Mouse (Mus musculus) left cerebral cortex, postnatal 25 days (tissue): ENCODE results near the gene Sod1. TPM values are rescaled to one million over a fixed set of nuclear protein-coding genes. Genes with fewer than 3 reads are reported as not detected.
"Not testable (repeated sequence)": the region's sequence is repeated elsewhere in the genome, so short reads cannot be mapped to it uniquely, and the experiment has no call there.

Experiments
- DNase-seq, 2 experiments: peaks; one replicate each; pipeline ENCODE4 v3.0.0; 2022; ENCODE audit warnings: low spot score in 2 of 2, mixed read lengths in 1 of 2
- intact Hi-C: fragments of 180-260 bp; cut with DNase I; formaldehyde crosslinking; loops from one replicate; pipeline ENCODE4 v1.15.1; 2025
- total RNA-seq, 2 experiments: library from RNA; stranded (reverse); gene quantifications; 2 replicates each; pipeline ENCODE4 v1.2.3; 2021

The Sod1 gene
- total RNA-seq, 2 experiments from 2014 or later: 389 to 390 TPM

DNA sequence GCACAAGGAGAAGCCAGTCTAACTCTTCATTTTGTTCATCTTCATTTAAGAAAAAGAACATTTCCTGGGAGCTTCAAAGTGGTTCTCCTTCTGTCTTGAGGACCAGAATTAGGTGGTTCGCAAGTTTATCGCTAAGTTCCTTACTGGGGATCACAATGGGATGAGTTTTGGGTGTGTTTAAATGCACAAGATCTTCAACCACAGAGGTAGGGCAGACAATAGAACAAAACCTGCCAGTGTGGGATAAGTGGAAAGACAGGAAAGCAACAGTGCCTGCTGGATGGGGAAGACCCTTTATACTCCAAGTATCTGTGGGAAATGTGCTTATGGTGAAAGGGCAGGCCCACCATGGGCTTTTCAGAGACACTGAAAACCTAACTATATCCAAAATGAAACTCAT lies 15.7 kb upstream of the Sod1 start:
- intact Hi-C loops: no loop called here
- DNase-seq: no peak

DNA sequence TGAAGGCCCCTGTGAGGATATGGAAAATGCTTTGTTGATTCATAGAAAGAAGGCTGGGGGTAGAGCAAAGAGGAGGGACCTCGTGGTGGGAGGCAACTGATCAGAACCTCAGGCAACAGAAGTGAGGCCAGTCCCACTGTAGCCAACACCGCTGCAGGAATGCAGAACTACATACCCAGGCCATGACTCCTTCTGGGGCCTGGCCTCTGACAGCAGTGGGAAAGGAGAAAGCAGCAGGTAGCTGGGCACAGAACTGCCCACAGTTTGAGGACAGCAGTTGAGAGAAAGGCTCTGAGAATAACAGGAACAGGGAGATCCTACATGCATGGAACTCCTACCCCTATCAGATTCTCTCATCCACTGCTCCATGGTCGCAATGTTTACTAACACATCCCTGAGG lies 11.6 kb upstream of the Sod1 start:
- intact Hi-C loops: no loop called here
- DNase-seq: no peak

DNA sequence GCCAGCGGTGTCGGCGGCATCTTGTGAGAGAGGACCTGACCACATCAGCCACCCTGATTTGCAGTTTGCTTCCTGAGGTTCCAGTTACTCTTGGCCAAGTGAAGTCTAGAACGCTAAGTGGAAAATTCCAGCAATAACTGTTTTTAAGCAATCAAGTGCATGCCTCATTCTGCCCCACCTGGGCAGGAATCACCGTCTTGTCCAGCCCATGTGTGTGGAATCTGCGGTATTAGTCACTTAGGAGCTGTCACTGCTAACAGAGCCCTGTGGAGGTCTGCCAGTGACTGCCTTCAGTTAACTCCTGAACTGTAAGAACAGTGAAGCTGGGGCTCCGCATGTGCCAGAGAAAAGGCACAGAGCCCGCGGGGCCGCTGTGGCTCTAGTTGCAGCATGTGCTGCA lies 9.8 kb upstream of the Sod1 start:
- no peak for DNase-seq
- intact Hi-C loops: no loop called here

DNA sequence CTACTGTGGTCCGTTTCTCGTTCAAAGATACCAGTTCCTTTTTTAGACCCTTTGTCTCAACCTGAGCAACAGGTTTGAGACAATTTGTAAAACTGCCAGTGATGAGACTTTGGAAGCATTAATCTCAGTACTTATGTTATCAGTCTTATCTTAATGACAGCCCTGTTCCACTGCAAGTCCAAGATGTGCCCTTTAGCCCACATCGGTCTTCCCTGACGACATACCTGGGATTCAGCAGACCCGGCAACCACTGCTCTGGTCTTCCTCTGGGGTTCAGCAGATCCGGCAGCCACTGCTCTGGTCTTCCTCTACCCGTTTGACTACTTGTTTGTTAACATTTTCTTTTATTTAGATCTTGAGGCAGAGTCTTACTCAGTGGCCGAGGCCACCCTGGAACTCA lies 8.8 kb upstream of the Sod1 start:
- DNase-seq: no peak
- intact Hi-C loops: no loop called here

DNA sequence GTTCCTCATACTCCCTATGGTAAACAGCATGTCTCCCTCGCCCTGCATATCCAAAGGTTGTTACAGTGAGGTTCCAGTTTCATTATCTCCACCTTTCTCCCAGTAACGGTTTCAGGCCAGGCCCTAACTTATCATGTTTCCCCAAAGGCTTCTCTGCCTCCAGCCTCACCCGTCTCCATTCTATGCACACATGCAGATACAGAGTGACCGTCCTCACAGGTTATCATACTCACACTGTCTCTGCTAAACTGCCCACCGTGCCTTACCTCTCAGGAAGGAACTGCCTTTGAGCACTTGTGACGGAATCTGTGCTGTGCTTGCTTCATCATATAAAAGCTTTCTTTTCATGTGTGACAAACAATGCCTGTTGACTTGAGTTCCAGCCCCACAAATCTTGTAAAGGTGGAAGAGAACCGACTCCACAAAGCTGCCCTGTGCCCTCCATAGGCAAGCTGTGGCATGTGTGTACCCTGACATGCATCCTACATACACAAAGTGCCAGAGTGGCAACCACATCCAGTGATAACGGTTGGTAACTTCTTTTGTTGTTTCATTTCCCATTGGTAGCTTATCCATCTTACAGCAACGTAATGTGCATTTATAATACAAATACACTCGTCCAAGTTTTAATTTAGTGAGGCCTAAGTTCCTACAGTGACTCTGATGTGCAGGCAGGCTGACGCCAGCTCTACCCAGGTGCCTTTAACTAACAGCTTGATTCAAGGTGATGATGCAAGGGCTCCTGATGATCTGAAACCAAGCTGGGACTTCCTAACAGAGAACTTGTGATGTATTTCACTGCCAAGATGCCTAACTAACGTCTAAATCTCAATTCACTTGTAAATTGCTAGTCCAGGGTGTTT lies 6.8 kb upstream of the Sod1 start:
- no peak for DNase-seq
- intact Hi-C loops: no loop called here

DNA sequence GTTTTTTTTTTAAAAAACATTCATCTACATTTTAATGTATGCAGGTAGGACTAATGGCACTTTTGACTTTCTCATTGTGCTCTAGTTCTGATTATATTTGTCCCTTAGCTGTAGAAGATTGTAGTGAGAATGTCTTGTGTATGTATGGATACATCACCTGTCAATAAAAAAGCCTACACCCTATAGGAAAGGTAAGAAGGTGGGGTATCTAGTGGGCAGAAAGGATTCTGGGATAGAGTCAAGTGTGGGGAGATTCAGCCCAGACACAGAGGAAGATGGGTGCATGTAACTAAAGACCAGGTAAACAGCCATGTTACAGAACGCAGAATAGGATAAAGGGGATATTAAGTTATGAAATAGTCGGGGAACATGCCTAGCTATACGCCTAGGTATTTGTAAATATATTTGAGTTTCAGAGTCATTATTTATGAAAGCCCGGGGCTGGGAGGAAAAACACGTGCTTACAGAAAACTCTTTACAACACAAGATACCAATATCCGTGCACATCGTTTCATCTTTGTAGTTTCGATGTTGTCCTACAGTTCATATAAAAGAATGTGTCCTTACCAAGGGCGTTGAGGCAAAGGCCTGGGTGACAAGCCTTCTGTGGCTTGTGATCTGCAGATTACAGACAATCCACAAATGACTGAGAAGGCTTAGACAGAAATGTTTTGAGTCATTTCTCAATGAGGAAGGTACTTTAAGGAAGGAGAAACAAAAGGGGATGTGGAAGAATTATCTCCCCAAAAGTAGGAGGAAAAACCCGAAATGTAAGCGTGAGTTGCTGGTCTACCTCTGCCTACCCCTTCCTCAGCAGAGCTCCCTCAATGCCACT lies 5.6 kb upstream of the Sod1 start:
- intact Hi-C loops: no loop called here
- no peak for DNase-seq

DNA sequence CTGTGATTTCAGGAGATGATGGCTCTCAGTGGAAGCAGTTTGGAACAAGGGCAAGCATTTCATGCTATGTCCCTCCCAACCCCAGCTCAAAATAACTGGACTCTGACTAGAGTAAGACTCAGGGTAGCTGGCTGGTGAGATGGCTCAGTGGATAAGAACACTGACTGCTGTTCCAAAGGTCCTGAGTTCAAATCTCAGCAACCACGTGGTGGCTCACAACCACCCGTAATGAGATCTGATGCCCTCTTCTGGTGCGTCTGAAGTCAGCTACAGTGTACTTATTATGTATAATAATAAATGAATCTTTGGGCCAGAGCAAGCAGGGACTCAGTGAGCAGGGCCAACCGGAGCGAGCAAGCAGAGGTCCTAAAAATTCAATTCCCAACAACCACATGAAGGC lies 4.7 kb upstream of the Sod1 start:
- intact Hi-C loops, DNase-seq: not testable (repeated sequence)

DNA sequence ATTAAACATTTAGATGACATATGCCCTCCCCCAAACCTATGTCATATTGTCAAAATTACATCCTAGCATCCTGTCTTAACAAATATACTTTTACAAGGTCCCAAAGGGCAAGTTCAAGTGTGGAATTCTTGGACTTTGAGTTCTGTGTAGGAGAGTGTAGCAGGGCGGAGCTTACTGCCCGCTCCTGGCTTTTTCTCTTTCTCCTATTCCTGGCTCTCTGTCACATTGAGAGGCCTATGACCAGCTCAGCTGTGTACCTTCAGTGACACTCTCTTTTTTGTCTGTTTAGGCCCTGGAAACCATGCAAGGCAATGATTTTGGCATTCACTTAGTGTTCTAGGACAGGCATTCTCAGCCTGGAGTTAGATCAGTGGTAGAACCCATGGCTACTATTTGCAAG lies 4.1 kb upstream of the Sod1 start:
- intact Hi-C loops: no loop called here
- no peak for DNase-seq

DNA sequence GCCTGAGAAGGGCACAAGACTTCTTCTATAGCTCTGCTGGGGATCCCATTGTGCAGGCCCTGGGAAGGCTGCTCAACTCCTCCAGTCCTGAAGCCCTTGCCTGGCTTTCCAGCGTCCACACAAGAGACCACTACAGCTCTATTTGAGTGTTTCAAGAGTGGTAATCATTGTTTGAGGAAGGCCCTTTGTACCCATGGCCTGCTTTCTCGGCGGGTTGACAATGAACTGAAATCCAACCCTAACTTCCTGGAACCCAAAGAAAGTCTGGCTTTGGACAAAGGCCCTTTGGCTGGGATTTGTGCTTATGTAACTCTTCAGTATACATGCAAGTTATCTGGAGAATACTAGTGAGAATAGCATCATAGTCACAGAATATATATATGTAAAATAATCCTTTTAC lies 3.2 kb upstream of the Sod1 start:
- no peak for DNase-seq
- intact Hi-C loops: no loop called here

DNA sequence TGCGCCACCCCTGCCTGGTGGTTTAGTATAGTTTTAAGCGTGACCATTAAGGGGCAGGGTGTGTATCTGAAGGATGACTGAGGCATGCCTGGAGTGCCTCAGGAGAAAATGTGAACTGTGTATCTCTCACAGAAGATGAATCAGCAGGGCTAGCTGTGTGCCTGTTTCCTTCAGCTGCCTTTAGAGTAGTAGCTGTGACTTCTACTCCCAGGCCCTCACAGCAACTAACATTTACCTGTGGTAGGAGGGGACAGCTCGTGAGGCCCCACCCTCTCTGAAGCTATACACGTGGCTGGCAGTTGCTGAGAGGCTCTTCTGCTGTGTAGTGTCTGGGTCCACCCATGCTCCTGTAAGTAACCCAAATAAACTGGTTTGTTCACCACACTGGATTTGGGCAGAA lies 2.6 kb upstream of the Sod1 start:
- DNase-seq: no peak
- intact Hi-C loops: no loop called here

DNA sequence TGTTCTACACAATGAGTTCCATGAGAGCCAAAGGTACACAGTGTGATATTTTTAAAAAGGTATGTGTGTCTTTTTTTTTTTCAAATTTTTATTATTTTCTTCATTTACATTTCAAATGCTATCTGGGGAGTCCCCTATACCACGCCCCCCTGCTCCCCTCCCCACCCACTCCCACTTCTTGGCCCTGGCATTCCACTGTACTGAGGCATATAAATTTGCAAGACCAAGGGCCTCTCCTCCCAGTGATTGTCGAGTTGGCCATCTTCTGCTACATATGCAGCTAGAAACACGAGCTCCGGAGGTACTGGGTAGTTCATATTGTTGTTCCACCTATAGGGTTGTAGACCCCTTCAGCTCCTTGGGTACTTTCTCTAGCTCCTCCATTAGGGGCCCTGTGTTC lies 1.1 kb upstream of the Sod1 start:
- DNase-seq, intact Hi-C loops: not testable (repeated sequence)

DNA sequence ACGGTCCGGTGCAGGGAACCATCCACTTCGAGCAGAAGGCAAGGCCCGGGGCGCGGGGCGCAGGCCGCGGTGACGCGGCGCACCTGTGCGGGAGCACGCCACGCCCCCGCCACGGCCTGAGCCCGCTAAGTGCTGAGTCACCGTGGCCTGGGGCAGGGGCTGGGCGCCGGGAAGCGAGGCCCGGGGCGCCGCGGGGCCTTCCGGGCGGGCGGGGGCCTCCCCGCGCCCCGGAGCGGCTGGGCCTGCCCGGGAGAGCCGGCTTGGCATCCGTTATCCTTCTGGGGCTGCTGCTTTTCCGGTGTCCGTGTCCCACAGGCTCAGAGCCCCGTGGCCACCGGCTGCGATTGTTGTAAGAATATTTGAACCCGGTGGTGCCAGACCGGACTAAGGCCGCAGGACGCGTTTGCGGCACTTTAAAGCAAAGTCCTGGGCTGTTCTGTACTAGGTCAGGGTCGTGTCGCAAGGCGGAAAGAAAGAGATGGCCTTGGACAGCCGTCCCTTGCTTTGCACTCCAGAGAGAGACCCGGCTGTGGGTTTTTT lies 408 bp downstream of the Sod1 start:
- peak; percentile 35 to 64 for DNase-seq
- intact Hi-C loops: no loop called here

DNA sequence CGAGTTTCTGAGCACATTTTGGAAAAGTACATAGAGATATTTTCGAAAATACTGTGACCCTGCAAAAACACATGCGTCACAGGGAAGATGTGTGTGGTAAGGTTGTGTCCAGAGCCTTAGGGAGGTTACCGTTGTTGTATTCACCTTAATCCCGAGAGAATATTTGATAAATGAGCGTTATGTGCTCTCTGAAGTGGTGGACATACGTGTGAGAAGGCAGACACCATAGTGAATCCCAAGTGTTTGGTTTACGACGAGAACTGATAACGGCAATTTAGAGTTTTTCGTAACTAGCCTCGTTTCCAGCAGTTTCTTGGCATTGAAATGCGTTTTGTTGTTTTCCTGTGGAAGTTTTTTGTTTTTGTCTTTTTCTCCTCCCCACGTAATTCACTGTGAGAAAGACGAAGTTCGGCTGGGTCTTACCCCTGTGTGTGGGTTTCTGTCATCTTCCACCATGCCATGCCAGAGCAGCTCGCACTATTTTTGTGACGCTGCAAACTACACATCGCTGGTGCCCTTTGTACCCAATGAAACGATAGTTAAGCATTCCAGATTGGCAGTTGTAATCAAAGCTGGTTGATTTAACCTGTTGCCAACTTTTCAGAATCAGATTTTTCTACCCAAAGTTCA lies 1.0 kb downstream of the Sod1 start:
- intact Hi-C loops: no loop called here
- no peak for DNase-seq

DNA sequence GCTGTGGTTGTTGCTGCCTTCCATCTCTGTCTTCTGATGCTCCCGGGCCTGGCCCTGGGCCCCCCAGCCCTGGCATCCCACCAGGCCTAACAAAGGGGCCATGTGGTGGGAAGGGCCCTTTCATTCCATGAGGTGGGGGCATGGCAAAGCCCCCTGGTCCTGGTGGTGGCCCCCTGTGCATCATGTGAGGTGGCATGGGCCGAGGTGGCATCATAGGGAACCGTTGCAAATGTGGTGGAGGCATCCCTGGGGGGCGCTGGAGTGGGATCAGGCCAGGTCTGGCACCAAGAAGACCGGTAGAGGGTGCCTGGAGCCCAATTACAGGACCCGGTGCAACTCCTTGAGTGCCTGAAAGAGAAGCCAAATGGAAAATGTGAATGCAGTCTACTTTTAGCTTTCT lies 9.3 kb downstream of the Sod1 start:
- intact Hi-C loops: no loop called here
- DNase-seq: no peak

DNA sequence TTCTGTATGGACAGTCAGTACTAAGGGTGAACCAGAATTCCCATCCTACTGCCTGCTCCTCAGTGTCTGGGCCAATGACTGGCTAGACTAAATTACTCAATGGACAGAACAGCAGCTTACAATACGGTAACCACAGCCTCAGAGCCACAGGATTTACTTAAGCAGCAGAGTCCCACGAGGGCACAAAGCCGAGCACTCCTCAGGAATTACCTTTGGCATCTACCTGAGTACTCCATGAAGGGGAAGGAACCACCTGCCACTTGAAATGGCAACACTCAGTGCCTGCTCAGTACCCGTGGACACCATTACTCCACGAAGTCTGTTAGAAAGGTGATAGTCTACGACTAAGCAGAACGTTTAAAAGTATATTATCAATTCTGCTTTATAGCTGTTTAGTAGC lies 10.7 kb downstream of the Sod1 start:
- DNase-seq: no peak
- intact Hi-C loops: no loop called here

DNA sequence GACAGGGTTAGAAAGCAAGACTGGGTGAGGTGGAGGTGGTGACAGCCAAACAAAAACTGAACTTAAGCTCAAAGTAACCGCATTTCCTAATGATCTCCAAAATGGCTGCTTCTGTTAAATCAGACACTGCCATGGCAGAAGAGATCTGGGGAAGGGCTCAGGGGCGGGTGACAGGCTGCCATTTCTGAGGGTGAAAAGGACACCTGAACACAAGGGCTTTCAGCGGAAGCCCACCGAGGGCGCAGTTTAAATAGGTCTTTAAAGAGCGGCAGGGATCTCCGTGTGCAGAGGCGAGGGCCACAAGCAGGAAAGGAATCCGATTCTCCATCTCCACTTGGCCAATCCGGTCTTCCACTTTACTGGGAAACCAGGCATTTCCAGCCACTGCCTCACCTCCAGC lies 13.1 kb downstream of the Sod1 start:
- DNase-seq: no peak
- intact Hi-C loops: no loop called here

DNA sequence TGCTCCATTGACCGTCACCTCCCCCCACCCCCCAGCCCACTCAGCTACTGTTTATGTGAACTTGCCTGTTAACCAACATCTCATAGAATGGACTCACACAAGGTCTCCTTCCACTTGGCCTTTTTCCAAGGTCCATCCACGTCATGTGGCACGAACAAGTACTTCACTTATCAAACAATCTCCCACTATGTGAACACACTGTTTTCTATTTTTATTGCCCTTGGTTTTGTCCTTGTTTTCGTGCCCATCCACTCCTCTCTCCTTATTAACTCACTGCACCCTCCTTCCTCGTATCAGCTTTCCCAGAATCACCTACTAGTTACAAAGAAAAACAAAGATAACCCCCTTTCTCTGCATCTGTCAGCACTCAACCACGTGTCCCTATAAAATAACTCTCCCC lies 14.1 kb downstream of the Sod1 start:
- intact Hi-C loops: no loop called here
- DNase-seq: no peak

DNA sequence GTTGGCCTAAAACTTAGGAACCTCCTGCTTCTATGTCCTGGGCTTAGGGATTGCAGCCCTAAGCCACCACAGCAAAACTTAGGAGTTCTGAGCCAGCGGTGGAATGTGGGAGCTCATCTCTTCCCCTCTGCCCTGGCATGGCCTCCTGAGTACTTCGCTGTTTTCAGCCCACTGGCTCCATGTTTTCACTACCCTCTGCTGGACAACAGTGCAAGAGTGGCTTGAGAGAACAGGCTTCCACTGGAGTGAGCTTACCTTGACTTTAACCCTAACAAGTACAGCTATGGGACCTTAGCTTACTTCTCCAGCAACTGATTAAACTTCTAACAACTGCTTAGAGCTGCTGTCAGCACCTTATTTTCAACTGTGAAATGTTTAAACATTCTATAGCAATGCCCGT lies 14.6 kb downstream of the Sod1 start:
- intact Hi-C loops: no loop called here
- no peak for DNase-seq

DNA sequence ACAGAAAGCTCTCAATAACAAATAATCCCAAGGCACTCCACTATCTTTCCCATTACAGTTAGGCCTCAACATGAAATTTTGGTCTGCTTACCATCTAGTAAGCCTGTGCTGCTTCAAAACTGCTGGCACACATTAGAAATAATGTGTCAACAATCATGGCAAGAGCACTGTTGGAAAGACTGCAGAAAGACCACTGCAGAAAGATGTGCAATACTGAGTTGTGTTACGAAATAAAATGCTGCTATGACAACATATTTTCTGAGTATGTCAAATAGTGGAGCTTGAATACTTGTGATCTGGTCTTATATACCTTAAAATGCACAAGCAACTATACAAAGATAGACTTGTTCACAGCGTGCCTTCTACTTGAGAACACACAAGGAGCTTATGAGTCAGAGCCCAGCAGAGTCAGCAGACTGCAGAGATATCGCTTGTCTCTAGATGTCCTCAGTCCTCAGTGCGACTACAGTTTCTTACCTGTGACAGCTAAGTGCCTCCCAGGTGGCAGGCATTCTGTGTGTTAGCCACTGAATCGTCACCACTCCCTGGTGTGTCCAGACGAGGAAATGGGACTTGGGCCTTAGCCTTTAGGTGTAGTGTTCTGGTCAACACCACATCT lies 18.7 kb downstream of the Sod1 start:
- intact Hi-C loops: no loop called here
- DNase-seq: peak in 1 of 2 experiments; percentile 54

DNA sequence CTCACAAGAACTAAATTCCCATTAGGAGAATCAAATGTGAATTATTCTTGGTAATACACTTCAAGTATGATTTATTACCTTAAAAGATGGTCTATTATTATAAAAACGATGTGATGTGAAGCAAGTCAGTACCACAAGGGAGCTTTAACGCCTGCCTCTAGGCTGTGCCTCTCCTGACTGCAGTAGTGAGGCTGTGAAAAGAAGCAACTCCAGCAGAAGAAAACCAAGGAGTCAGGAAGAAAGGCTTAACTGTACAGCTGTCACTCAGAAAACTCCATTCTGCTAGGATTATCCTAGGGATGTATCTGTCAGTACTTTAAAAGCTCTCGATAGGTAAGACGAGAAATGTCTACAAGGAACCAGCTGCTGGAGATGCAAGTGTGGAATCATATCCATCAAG lies 21.3 kb downstream of the Sod1 start:
- intact Hi-C loops: no loop called here
- no peak for DNase-seq
